In genomic region chr8:119788607-119789381, GRCm38 (mm10) we compare ENCODE assay signal across 8 mouse cellular contexts. TPM values are rescaled to one million over a fixed set of nuclear protein-coding genes. Genes with fewer than 3 reads are reported as not detected.
A peak's percentile ranks its signal among the peaks of the same experiment; 100 is the strongest.
DNase-seq lines count a peak whose midpoint lies in the region; ATAC-seq and TF ChIP-seq lines count a peak whose summit lies in the region.
"Had no signal": no experiment of that assay in that cellular context is flagged by ENCODE, and none has a peak within 500 bp of the region (broad histone marks: within the 10 kb centered on the region; RNA-seq: fewer than 3 reads in every experiment).

No protein-coding gene starts in this region.

- no peaks in the 10 kb centered on the region for H3K36me3 ChIP-seq in hindbrain, embryonic 13.5 days
- H3K36me3 ChIP-seq in hindbrain, embryonic 16.5 days (ENCODE audit: control insufficient read depth, insufficient read depth, low read length) = no peaks in the 10 kb centered on the region
- H3K36me3 ChIP-seq in E14TG2a.4 (ENCODE audit: insufficient read depth, low read length) = no peaks in the 10 kb centered on the region
- H3K36me3 ChIP-seq in embryonic facial prominence, embryonic 10.5 days (replicated peaks) = no peaks in the 10 kb centered on the region
- H3K36me3 ChIP-seq: neural tube, embryonic 15.5 days had no signal

- no peak for ATAC-seq in hindbrain, embryonic 13.5 days (ENCODE audit: low FRiP score)
- no peak for ATAC-seq in hindbrain, embryonic 16.5 days

- no peak overlapping the region for H3K4me2 ChIP-seq in hindbrain, embryonic 13.5 days
- no peak overlapping the region for H3K4me2 ChIP-seq in hindbrain, embryonic 16.5 days (ENCODE audit: low read length)
- H3K4me2 ChIP-seq: neural tube, embryonic 15.5 days had no signal

- no peak for TF ChIP-seq CTCF in E14TG2a.4 (conservative IDR thresholded peaks at IDR 0.05; ENCODE audit: low read length)

- peak; percentile 44 for DNase-seq in cerebellum, adult 11 months
- DNase-seq in embryonic facial prominence, embryonic 10.5 days (ENCODE audit: low spot score) = no peak
- DNase-seq in adrenal gland, postnatal 25 days = no peak
- DNase-seq in layer of hippocampus, postnatal 25 days (ENCODE audit: extremely low spot score in 1 of 2, low spot score in 1 of 2) = no peak

- no peaks in the 10 kb centered on the region for H3K27me3 ChIP-seq in hindbrain, embryonic 13.5 days
- H3K27me3 ChIP-seq in hindbrain, embryonic 16.5 days (replicated peaks; ENCODE audit: control insufficient read depth, insufficient read depth, low read length) = no peaks in the 10 kb centered on the region
- peaks cover 10% of the 10 kb centered on the region for H3K27me3 ChIP-seq in E14TG2a.4 (ENCODE audit: insufficient read depth, low read length)
- peaks cover 10% of the 10 kb centered on the region for H3K27me3 ChIP-seq in embryonic facial prominence, embryonic 10.5 days (replicated peaks; ENCODE audit: low read depth, poor library complexity, severe bottlenecking)
- H3K27me3 ChIP-seq: neural tube, embryonic 15.5 days had no signal

- H3K27ac ChIP-seq in hindbrain, embryonic 13.5 days = 0 out of 2 replicates have a peak overlapping the region, but pooled peaks have one; percentile 19
- H3K27ac ChIP-seq in hindbrain, embryonic 16.5 days (ENCODE audit: low read depth, low read length) = no peak overlapping the region
- peak overlapping the region; percentile 26 for H3K27ac ChIP-seq in embryonic facial prominence, embryonic 10.5 days (replicated peaks)
- H3K27ac ChIP-seq: neural tube, embryonic 15.5 days had no signal

- H3K4me3 ChIP-seq in hindbrain, embryonic 13.5 days = no peak overlapping the region
- no peak overlapping the region for H3K4me3 ChIP-seq in hindbrain, embryonic 16.5 days (ENCODE audit: low read length)
- peak overlapping the region; percentile 43 for H3K4me3 ChIP-seq in E14TG2a.4 (replicated peaks; ENCODE audit: low read length)
- H3K4me3 ChIP-seq in embryonic facial prominence, embryonic 10.5 days = no peak overlapping the region
- H3K4me3 ChIP-seq: neural tube, embryonic 15.5 days had no signal

- H3K9me3 ChIP-seq in hindbrain, embryonic 13.5 days = no peaks in the 10 kb centered on the region
- no peaks in the 10 kb centered on the region for H3K9me3 ChIP-seq in hindbrain, embryonic 16.5 days (ENCODE audit: control insufficient read depth, low read length)
- H3K9me3 ChIP-seq in E14TG2a.4 (ENCODE audit: low read length) = no peaks in the 10 kb centered on the region
- H3K9me3 ChIP-seq in embryonic facial prominence, embryonic 10.5 days = no peaks in the 10 kb centered on the region
- H3K9me3 ChIP-seq: neural tube, embryonic 15.5 days had no signal

- H3K4me1 ChIP-seq in hindbrain, embryonic 13.5 days (replicated peaks) = peaks cover 51% of the 10 kb centered on the region
- H3K4me1 ChIP-seq in hindbrain, embryonic 16.5 days (ENCODE audit: control insufficient read depth, insufficient read depth, low read depth, low read length) = peaks cover 15% of the 10 kb centered on the region
- H3K4me1 ChIP-seq in E14TG2a.4 (replicated peaks; ENCODE audit: low read depth, low read length) = peaks cover 49% of the 10 kb centered on the region
- H3K4me1 ChIP-seq in embryonic facial prominence, embryonic 10.5 days = peaks cover 91% of the 10 kb centered on the region

- 54% methylated on average over 9 of the region's 9 CpGs for WGBS in hindbrain, embryonic 13.5 days
- 70% methylated on average over 9 of the region's 9 CpGs for WGBS in hindbrain, embryonic 16.5 days
- 69% methylated on average over 9 of the region's 9 CpGs for WGBS in embryonic facial prominence, embryonic 10.5 days

- H3K9ac ChIP-seq in hindbrain, embryonic 13.5 days = no peak overlapping the region
- no peak overlapping the region for H3K9ac ChIP-seq in hindbrain, embryonic 16.5 days (ENCODE audit: low read depth, low read length)
- H3K9ac ChIP-seq: neural tube, embryonic 15.5 days had no signal

RNA-seq across cellular contexts. Expression of gene Tldc1, which starts 10.6 kb away (rescaled TPM):
- 11.8 and 12.8 TPM in 2 replicates for polyA plus RNA-seq in hindbrain, embryonic 13.5 days (2015; fragmentation: Nextera tagmentation; extraction: Ambion mirVana)
- polyA plus RNA-seq in hindbrain, embryonic 16.5 days (2015; fragmentation: Nextera tagmentation; extraction: Ambion mirVana) = 11.4 and 13.4 TPM in 2 replicates
- polyA plus RNA-seq in embryonic facial prominence, embryonic 10.5 days (2016; fragmentation: Nextera tagmentation; extraction: Ambion mirVana) = 12.8 and 14.5 TPM in 2 replicates
- 11.3 and 22.1 TPM in 2 replicates for total RNA-seq in adrenal gland, postnatal 25 days (2021)
- 10 to 100 TPM; 14.1 to 17.0 TPM for total RNA-seq in layer of hippocampus, postnatal 25 days (2021)

RNA-seq across cellular contexts. Expression of gene Cotl1, which starts 51.5 kb away (rescaled TPM):
- polyA plus RNA-seq in hindbrain, embryonic 13.5 days (2015; fragmentation: Nextera tagmentation; extraction: Ambion mirVana) = 98.1 and 106 TPM in 2 replicates
- 112 and 127 TPM in 2 replicates for polyA plus RNA-seq in hindbrain, embryonic 16.5 days (2015; fragmentation: Nextera tagmentation; extraction: Ambion mirVana)
- 137 and 149 TPM in 2 replicates for polyA plus RNA-seq in embryonic facial prominence, embryonic 10.5 days (2016; fragmentation: Nextera tagmentation; extraction: Ambion mirVana)
- total RNA-seq in adrenal gland, postnatal 25 days (2021) = 38.3 and 40.8 TPM in 2 replicates
- total RNA-seq in layer of hippocampus, postnatal 25 days (2021) = 100 to 1,000 TPM; 121 to 140 TPM
